Mouse (Mus musculus): Measurements from ENCODE around the gene Rap1gap2.

Rap1gap2 gene

DNA sequence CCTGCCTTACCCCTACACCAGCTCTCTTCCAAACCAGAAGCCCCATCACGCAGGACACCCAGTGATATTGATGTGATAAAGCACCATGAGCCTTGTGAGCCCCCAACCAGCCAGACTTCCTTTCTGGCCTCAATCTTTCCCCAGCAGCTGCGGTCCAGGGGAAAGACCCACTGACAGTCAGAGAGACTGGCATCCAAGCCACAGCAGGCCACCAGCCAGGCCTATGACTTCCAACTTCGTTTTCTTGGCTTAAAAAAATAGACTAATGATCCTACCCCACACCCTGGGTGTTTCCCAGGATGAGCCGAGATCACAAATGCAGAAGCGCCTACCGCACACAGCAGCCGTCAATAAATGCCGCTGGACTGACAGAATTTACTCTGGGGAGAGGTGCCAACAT, 151.1 kb downstream of the Rap1gap2 start:
- DNase-seq (ENCODE audit: low spot score) = no peak

DNA sequence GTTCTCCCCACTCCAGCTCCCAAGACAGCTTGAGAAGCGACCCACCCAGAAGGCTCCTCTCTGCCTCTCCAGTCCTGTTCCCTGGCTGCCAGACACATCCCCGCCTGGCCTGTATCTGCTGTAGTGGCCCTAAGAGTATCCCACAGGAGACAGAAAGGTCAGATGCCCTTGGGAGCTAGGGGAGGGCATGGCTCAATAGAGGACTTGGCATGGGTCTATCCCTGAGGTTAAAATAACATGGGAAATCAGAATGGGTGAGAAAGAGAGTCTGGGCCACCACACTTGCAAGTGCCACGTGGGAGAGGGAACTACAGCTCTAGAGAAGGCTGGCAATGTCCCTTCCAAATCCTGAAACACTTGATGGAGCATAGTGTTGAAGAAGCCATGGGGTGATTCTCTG, 152.3 kb downstream of the Rap1gap2 start:
- no peak for DNase-seq (ENCODE audit: low spot score)

DNA sequence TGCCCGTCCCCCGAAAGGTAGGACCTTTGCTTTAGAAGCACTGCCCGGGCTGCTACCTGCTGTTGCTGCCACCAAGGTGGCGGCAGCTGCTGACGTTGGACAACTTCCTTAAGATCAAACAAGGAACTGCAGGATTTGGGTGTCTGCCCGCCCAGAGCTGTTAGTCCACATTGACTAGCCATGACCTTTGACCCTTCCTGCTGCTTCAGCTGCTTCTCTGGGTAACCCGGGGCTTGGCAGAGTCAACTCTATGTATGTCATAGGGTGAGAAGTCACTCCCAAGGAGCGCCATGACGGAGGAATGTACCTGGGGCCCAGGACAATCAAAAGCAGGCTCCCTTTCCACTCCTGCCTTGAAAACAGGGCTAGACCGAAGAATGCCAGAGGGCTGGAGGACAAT, 153.5 kb downstream of the Rap1gap2 start:
- DNase-seq (ENCODE audit: low spot score) = peak; percentile 81

DNA sequence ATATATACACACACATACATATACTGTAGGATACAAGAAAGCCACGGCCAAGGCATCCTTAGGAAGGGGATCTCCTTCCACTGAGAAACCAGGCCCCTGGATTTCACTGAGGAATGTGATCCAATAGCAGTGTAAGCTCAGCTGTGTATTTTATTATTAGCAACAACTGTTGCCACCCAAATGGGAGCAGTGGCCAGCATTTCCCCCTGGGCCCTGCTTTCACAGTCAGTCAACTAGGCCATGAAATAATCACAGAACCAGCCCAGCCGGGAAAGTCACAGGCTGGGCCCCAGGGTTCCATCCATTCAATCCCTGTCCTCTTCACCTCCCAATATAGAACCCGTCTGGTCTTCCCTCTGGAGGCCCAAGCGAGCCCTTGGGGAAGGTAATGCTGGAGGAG, 162.2 kb downstream of the Rap1gap2 start:
- DNase-seq (ENCODE audit: low spot score) = no peak

DNA sequence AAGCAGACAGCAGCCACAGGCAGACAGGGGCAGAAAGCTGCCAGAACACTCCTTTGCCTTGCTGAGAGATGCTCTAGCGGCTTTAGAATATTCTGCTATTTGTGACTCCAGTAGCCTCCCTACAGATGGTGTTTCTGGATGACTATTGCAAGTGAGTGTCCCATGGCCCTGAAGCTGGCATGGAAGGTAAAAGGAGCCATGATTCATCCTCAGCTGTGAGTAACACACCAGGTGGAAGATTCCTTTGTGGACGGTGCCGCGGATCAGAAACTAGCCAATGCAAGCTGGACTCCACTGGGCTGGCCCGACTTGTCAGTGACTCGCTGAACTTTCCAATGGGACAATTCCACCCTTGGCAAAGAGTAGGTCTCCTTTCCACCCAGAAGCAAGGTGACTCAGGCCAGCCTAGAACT, 162.7 kb downstream of the Rap1gap2 start:
- DNase-seq (ENCODE audit: low spot score) = no peak

DNA sequence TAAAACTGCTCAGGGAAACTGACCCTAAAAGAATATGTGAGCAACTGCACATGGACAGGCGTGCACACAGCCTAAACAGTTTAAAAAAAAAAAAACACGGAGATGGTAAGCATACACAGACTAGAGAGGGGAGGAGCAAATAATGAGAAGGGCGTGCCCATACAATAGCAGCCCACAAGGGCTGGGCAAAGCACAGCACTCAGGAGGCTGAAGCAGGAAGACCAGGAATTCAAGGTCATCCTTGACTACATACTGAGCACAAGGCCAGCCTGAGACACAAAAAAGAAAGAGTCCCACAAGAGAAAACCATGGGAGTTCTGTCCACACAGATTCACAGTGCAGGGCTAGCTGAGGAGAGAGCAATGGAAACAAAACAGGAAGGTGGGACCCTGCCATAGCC, 165.1 kb downstream of the Rap1gap2 start:
- no peak for DNase-seq (ENCODE audit: low spot score)

DNA sequence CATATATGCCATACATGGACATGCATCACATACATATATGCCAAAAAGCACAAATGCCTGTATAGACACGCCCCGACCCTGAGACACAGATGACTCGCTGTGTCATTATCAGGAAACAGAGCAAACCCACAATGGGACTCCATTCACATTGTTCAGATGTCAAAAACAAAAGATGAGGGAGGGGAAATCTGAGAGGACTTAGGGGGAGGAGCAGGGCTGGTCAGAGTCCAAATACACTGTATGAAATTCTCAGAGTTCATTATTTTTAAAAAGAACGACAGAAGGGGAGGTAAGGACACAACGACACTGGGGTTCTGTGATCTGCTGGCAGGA, 166.8 kb downstream of the Rap1gap2 start:
- no peak for DNase-seq (ENCODE audit: low spot score)

DNA sequence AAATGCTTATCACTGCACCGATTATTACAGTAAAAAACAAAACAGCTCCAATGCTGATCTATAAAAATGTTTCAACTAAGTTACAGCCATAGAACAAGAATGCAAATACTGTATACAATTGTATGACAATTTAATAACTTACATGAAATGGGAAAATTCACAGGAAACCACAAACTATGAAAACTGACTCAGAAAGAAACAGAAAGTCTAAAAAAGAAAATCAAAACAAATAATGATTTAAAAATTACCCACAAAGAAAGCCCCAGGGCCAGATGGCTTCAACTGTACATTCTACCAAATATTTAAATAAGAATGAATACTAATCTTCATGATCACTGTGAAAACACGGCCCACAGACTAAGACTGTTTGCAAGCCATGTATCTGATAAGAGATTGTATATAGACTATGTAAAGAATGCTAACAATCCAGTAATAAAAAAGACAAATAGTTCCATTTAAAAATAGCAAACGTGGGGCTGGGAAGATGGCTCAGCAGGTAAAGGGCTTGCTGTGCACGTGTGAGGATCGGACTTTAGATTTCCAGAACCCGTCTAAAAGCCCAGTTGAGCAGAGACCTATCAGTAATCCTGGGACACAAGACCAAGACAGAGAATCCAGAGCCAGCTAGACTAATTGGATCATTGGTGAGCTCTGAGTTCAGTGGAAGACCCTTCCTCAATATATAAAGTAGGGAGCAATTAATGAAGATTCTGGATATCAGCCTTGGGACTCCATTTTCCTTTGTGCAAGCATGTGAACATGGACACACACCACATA, 167.4 kb downstream of the Rap1gap2 start:
- DNase-seq (ENCODE audit: low spot score) = no peak

DNA sequence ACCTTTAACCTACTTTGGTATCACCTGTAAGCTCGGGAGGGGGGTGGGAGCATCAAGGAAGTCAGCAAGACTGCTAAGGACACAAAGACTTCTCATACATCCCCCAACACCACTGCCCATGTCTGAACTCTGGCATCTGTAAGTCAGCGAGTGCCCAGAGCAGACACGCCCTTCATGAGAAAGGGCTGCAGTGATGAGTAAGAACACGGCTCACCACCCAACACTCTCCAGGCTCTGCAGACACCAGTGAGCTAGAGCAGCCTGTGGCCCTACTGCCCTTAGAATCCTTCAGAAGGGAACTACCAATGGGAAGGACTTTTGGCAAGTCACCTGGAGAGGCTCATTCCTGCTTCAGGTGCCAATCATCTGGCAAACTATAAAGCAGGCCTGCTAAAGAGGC, 168.3 kb downstream of the Rap1gap2 start:
- no peak for DNase-seq (ENCODE audit: low spot score)

DNA sequence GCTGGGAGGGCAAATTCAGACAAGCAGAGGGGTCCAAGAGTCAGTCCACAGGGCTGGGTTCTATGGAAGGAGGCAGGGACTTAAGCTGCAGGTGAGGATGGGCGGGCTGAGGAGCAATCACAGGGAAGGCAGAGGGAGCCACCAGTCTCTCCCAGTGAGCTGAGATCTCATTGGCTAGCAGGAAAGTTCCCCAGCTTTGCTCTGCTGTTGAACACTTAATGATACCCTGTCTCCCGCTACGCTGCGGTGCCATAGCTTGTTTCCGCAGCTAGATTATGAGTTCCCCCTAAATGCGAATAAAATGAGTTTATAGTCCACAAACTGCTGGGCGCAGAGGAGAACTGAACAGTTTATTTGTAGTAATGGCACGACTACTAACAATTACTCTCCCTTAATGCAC, 170.6 kb downstream of the Rap1gap2 start:
- DNase-seq (ENCODE audit: low spot score) = no peak

DNA sequence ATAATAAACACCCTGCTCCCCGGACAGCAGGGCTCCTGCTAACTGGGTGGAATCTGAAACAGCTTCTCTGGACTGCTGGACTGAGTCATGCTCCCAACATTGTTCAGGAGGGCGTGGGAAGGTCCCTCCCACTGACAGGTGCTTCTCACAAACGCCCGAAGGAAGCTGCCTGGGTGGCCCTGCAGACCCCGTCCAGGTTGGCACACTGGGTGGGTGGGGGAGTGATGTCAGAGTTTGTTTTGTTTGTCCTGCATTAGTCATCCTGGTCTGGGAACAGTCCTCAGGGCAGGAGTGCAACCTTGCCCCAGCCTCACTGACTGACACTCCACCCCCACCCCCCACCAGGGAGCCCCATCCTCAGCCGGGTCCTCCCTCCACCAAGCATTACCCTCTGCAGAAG, 171.5 kb downstream of the Rap1gap2 start:
- DNase-seq (ENCODE audit: low spot score) = no peak

DNA sequence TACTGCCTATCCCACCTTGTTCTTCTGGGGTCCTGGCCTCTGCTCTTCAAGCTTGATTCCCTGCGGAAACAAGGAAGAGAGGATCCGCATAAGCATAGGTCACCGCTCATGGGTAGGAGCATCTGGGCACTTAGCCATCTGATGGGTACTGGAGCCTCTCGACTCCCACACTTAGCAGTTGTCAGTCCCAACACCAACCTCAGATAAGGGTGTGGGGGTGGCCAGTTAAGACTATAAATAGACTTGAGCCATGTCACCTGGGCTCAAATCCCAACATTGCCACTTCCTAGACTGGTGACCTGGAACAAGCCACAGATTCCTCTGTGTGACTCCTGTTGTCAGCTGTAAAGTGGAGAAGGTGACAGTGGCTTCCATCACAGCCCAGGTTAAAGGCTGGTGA, 172.5 kb downstream of the Rap1gap2 start:
- DNase-seq (ENCODE audit: low spot score) = no peak

DNA sequence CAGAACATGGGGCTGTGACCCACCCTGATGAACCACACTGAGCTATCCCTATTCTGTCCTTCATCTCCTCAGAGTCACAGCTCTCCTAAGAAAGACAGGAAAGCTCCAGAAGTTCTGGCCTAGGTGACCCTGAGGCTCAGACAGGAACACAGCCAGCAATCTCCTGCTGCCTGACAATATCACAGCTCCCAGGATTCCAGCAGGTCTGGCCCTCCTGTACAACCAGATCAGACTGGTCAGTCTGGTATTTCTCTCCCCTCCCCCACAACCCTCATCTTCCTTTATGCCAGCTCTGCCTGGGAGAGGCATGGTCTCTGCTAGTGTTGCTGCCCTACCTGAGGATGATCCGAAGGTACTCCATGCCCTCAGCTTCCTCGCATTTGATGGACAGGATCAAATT, 175.3 kb downstream of the Rap1gap2 start:
- DNase-seq (ENCODE audit: low spot score) = no peak

DNA sequence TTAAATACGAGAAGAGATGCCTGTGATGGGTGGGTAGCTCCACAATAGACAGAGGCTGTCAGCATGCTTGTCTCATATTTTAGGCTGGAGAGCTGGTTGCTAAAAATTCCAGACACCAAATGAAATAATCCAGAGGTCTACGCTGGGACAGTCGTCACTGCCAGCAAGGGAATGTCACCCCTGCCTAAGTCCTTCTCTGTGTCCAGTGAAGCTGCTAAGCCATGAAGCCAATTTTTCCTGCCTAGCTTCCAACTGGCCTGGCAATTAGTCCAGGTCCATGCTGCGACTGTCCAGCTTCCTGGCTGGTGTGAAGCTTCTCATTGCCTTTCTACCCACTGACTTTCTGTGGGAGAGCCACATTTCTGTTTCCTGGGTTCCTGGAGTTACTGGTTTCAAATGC, 177.7 kb downstream of the Rap1gap2 start:
- DNase-seq (ENCODE audit: low spot score) = no peak

DNA sequence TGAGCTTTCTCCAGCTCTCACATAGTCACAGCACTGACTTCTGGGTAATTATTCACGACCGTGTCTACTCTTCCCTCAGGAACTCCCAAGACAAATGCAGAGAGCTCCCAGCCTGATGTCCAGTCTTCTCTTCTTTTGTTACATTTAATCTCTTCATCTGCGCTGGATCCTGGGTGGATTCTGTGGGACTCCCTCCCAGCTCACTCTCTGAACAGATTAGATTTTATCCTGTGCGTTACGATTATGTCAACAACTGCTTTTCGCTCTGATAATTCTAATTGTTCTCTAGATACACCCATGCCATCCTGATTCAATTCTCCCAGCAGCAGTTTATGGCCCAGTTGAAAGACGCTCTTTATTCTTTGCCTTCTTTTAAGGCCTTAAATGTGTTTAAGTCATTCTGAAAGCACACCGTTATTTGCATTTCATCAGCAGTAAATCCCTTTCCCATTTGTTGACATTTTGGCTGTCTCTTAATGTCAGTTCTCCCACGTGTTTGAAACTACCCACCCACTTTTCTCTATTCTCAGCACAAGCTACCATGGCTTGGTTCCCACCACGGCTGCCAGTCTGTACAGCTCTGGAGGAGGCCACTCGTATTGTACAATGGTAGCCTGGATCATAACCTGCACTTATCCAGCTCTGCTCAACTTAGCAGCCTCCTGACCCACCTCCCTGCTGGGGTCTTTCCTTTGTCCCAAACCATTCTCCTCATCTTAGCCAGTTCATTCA, 180.8 kb downstream of the Rap1gap2 start:
- DNase-seq (ENCODE audit: low spot score) = no peak

DNA sequence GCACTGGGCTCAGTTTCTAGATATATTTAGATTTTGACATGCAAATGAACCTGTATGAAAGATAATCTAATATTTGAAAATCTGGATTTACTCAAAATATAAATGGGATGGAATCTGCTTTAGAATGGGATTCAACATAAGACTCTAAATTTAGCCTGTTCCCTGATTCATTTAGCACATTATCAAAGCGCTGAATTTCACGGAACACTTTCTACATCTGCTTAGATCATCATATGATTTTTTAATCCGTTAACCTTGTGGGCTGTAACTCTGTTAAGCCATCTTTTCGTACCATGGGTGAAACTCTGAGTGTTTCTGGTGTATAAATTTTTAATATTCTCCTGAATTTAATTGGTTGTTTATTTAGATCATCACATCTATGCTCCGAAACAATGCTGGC, 184.4 kb downstream of the Rap1gap2 start:
- no peak for DNase-seq (ENCODE audit: low spot score)

DNA sequence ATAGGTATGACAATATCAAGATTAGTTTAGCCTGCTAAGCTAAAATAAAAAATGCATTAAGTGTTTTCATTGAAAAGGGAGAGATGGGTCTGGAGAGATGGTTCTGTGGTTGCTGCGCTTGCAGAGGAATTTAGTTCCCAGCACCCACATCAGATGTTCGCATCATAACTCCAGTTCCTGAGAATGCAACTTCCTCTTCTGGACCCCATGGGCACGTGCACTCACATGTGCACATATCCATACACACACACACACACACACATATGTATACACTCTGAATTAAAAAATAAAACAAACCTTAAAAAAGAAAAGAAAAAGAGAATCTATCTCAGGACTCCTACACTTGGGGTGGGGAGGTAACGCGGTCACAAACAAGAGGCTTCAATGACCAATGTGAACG, 188.7 kb downstream of the Rap1gap2 start:
- no peak for DNase-seq (ENCODE audit: low spot score)

DNA sequence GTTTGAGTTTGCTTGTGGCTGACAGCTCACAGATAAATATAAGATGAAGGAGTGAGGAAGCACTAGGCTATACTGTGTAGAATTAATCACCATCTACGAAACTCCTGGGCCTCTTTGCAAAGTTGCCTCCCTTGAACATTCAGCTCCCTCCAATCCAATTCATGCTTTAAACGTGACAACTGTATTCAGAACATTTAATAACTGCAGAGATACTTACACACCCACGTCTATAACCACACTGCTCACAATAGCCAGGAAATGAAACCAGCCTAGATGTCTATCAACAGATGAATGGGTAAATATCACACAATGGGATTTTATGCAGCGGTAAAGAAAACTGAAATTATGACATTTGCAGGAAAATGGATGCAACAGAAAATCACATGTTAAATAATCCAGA, 189.6 kb downstream of the Rap1gap2 start:
- DNase-seq (ENCODE audit: low spot score) = no peak

DNA sequence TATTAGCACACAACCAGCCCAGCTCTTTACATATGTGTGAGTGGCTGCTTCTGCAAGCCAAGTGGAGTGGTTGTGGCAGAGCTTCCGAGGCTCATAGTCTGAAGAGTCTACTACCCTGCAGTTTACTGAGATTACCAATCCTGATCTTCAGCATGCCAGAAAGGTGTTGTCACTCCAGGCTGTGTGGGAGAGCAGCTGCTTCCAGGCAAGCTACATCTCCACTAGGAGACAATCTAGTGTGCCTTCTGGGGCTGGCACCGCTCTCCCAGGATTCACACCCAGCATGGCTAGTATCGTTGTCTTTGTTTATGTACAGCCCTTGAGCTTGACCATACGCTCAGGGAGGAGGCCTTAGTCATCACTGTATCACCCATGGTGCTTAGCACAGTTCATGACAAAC, 191.1 kb downstream of the Rap1gap2 start:
- no peak for DNase-seq (ENCODE audit: low spot score)

DNA sequence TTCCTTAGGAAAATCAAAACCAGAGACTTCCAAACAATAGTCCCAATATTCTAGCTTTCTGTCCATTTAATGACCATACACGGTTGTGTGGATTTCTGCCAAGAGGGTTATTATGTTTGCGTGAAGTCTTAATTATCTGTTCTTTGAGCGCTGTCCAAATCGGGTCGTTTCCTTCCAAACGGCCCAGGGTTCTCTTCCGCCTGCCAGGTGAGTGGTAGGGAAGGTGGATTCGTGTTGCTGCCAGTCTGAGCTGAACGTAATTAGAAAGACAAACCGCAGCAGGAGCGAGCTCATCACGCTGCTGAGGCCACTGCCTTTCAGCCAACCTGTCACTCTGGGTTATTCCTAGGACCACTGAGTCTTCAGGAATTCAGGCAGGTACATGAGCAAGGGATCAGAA, 195.0 kb downstream of the Rap1gap2 start:
- DNase-seq (ENCODE audit: low spot score) = no peak

DNA sequence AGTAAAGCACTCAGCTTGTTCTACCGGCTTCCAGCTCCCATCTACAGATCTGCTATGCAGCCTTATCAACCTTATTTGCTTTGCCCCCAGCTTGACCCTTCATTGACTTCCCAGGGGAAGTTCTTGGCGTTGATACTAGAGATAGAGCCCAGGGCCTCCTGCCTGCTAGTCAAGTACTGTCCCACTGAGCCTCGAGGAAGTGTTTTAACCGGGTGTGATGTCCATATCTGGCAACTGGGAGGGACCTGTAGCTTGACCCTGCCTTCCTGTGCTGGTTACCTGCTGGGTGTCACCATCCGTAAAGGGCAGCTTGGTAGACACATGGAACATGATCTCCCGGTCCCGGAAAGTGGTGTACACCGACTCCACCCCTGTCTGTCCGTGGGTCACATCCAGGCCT, 196.6 kb downstream of the Rap1gap2 start:
- DNase-seq (ENCODE audit: low spot score) = no peak

DNA sequence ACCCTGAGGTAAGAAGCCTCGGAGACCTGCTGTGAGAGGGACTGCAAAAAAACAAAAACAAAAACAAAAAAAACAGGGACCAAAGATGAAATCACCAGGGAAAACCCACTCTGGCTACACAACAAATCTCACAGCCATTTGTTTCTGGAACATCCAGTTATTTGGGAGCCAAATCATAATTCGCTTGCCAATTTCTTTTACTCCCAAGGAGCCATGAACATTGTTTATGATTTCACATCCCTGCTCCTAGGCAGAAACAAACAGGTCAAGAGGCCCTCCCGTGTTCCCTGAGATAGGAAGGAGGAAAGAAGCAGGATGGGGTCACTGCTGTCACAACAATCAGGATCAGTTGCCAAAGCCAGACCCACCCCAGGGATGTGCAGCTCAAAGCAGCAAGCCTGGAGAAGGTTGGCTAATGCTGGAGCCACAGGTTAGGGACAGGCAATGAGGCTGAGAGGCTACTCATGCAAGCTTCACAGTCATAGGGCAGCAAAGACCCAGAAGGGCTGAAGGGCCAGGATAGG, 197.2 kb downstream of the Rap1gap2 start:
- no peak for DNase-seq (ENCODE audit: low spot score)

DNA sequence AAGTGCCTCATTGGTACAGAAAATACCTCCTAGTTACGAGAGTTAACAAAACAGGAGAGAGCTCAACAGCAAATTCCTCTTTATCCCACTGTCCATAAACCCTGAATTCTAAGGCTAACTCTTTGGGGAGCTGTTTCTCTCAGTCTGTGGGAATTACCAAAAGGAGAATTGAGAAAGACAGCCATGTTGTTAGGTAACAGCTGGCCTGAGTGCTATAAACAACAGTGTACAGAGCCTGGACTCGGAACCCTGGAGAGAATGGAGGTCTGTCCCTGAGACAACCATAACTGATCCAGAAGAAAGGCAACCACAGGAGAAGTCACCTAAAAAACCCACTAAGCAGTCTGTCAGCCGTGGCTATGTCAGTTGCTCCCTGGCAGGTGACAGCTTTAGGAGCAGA, 198.3 kb downstream of the Rap1gap2 start:
- DNase-seq (ENCODE audit: low spot score) = no peak

DNA sequence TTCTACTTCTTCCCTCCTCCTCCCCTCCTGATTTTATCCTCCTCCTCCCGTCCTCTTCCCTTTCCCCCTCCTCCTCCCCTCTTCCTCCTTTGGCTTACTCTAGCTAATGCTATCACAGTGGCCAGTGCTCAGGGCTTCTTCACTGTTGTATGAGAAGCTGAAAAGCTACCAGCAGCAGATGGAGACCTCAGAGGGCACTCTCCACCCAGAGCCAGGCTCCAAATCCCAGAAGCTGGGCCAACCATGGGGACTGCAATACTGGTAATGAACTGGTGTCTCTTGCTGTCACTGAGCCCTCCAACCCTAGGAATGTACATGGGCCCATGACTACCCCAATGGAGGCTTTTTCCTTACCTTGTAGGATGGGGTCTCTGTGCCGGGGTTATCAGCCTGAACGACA, 198.8 kb downstream of the Rap1gap2 start:
- no peak for DNase-seq (ENCODE audit: low spot score)
